Mouse (Mus musculus): ENCODE measurements around the gene Elmo2.
A peak's percentile ranks its signal among the peaks of the same experiment; 100 is the strongest.

Elmo2 gene

DNA sequence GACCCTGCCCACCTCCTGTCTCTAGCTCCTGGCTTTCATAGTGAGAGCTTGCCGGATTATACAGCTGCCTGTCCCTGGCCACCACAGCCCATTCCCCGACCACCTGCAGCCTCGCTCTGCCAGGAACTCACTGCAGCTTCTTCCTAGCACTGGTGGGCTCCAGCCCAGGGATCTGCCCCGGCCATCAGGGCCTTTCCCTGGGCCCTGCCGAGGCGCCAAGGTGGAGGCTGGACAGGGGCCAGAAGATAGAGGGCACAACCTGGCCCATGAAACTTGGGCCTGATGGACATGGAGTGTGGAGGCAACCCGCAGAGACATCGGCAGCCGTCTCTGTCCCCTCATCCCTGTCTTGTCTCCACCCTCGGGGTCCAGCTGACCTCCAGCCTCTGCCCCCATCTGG, 70.1 kb downstream of the Elmo2 start:
- DNase-seq (ENCODE audit: low spot score), result no peak

DNA sequence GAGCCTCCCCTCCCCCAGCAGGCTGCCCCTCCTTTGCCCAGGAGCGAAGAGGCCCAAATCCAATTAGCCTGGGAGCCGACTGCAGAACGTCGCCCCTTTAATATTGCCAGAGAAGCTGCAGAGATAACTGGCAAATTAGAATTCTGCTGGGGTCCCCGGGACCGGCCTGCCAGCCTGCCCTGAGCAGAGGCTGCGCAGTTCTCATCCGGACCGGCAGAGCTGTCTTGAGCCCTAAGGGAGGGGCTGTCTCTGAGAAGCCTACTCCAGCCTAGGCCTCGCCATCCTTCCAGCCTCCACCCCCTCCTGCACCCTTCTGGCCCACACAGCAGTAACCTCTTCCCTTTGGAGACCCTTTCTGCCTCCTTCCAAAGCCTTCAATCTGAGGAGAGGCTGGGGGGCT, 72.4 kb downstream of the Elmo2 start:
- no peak for DNase-seq (ENCODE audit: low spot score)

DNA sequence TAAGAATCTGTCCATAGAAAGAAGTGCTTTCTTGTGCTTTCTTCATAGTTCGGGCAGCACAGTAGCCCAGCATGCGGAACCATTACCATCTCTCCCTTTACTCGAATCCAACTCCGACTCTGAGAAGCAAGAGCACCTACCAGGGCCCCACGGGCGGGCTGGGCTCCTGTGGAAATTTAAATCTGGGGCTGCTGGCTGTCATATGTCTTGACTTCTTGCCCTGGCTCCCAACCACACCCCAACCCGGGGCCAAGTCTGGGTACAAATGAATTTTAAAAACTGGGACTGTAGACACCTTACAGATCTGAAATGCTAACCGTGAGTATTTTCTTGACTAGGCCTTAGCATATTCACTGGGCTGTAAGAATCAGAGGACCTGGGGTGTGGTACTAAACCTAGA, 73.0 kb downstream of the Elmo2 start:
- DNase-seq (ENCODE audit: low spot score), result no peak

DNA sequence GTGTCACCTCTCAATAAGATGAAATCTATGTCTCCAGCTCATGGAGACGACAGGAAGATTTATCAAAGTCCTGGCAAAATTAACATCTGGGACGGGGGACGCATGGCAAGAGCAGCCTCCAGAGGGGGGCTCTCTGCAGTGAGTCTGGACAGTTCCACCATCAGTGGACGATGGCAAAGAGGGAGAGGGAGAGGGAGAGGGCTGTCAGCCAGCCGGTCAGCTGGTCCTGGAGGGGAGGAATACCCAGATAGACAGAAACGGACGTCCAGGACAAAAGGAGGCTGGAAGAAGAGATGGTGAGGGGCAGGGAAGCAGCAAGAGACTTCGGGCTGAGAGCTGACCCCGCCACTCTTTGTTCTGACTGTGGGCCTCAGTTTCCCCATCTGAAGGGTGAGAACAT, 73.5 kb downstream of the Elmo2 start:
- no peak for DNase-seq (ENCODE audit: low spot score)

DNA sequence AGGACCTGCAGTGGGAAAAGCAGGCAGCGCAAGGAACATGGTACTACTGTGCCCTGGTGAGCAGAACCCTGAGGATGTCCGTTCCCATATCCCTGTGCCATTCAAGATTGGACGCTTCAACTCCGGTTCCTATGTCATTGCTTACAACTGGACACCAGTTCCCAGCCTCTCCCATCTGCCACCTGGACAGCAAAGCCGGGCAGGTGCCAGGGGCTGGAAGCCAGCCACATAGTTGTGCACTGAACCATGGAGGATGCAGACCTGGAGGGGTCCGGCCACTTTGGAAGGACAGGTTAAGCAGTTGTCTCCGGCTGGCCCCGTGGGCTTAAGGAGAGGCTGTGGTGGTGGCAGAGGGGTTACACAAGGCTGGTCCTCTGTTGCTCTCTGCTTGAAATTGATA, 73.9 kb downstream of the Elmo2 start:
- DNase-seq (ENCODE audit: low spot score), result no peak

DNA sequence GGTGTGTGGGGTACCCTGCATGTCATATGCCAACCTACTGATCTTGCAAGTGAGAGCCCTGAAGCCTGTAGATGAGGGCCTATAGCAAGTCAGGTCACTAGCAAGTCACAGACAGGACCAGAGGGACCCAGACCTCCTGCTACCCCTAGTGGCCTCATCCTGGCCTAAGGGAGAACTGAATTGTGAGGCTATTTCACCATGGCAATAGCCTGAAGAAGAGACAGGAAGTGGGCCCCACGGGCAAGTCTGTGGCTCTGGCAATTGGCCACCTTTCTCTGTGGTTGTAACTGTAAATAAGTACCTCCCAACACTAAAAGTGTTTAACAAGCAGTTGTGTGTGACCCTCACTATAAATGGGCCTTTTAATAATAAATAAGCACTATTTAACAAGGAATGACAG, 75.4 kb downstream of the Elmo2 start:
- no peak for DNase-seq (ENCODE audit: low spot score)

DNA sequence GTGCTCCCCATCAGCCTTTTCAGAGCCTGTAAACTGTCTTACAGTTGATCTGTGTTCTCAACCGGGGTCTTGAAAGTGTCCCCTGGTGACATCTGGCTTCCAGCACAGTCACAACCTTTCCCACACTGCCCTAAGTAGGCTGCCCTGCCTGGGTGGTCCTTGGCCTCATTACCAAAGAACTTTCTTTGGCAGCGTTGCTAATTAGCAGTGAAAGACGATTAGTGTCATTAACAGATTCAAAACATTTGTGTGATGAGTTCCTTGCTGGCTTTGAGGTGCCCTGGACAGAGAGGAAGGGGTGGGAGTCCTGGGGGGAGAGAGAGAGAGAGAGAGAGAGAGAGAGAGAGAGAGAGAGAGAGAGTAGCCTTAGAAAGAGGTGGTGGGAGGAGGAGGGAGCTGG, 77.3 kb downstream of the Elmo2 start:
- no peak for DNase-seq (ENCODE audit: low spot score)

DNA sequence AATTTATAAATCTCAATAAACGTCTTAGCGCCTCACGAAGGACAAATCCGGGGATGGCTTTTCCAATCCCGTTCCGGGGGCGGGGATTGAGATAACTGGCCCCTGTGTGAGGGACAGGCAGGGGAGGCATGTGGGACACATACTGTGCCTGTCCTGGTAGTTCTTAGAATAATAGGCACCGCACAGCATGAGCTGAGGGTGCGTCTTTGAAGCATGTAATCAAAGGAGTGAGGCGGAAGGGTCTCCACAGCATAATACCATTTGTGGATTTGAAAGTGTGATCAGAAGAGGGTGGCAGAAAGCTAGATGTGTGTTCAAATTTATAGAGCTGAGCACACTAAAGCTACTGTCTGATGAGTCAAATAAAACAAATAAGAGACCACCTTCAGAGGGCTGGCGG, 79.9 kb downstream of the Elmo2 start:
- no peak for DNase-seq (ENCODE audit: low spot score)

DNA sequence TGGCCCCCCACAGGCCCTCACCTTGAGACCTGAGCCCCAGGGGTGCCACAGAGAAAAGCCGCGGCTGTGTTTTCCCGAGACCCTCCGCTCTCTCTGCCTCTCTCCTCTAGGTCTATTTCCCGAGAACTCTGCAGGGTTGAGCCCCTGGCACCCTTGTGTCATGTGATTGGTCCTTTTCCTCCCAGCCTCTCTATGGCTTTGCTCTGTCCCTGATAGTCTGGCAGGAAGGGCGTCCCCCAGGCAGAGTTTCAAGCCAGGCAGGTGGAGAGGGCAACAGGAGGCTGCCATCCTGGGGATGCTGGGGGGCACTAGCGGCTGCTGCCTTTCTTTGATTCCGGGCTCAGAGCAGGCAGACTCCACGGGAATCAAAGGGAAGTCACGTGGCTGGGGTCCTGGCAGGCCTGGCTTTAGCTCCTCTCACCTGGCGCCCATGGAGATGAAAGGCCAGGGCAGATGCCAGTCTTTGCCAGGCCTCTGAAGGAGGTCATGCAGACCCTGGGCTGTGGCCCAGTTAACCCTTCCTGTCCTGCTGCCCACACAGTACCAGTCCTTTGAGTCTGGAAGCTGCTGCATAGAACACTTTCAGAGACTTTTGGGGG, 83.1 kb downstream of the Elmo2 start:
- DNase-seq (ENCODE audit: low spot score), result no peak

DNA sequence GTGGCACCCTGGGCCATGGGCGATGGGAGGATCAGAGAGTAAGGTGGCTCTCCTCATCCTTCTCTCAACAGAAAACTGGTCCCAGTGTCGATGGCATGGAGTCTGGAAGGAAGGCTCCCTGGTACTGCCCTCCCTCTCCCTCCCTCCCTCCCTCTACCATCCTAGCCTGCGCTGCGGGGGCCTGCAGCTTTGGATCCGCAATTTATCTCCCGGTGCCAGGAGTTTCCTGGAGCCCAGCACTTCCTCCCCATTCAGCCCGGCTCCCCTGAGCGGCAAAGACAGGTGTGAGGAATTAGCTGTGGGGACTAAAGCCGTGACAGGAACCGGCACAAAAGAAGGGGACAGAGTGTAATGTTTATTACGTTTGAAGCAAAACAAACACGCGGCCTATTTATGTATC, 83.7 kb downstream of the Elmo2 start:
- DNase-seq (ENCODE audit: low spot score), result no peak

DNA sequence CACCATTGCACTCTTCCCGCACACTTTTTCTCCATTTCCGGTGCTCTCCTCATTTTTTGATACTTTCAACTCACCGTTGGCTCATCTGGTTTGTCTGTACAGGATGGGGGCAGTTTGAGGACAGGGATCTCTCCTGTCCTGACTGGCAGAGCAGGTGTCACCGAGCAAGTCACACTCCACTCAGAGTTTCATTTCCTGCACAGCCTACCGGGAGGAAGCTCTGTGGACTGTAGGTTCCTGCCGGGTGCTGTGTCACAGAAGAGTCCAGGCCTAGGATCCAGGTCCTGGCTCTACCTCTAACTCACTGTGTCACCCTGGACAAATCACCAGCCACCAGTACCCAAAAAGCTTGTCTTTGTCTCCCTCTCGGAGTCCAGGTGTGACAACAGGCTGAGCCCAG, 84.5 kb downstream of the Elmo2 start:
- no peak for DNase-seq (ENCODE audit: low spot score)

DNA sequence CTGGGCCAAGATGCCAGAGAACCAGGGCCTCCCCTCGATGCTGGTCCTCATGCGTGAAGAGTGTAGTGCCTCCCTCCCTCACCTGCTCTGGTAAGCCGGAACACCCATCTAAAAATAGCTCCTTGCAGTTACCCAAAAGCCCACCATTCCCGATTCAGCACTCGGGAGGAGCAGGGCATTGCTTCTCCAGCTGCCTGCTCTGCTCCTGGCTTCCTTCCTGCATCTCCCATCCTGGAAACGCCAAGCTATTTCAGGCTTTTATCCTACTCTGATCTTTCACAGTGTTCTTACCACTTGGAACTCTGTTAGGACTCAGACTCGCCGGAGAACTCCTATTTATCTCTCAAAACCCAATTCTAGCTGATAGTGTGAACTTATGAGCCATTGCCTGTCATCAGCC, 85.9 kb downstream of the Elmo2 start:
- DNase-seq (ENCODE audit: low spot score), result no peak

DNA sequence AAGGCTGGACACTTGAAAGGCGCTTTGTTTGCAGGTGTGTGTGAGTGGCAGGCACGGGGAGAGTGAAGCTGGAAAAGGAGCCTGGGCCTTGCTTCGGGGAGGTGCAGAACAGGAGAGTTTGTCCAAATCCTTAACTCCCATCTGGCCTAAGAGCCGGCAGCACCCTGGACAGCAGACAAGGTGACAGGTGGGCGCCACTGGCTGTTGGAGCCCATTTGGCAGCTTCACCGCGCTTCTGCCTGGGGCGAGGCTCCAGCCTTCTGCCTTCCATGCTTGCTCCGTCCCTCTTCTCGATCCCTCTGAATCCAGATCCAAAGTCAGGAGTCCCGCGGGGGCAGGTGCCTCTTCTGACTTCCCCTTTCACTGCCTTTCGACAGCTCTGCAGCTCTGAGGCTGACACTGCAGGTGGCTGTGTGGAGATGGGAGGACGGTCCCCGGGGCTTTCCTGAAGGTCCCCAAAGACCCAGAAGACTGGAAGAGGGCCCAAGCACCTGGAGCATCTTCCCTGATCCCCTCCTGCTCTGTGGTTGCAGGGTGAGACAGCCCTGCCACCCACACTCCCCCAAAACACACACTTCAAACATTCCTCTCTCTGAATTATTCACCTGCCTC, 86.6 kb downstream of the Elmo2 start:
- no peak for DNase-seq (ENCODE audit: low spot score)

DNA sequence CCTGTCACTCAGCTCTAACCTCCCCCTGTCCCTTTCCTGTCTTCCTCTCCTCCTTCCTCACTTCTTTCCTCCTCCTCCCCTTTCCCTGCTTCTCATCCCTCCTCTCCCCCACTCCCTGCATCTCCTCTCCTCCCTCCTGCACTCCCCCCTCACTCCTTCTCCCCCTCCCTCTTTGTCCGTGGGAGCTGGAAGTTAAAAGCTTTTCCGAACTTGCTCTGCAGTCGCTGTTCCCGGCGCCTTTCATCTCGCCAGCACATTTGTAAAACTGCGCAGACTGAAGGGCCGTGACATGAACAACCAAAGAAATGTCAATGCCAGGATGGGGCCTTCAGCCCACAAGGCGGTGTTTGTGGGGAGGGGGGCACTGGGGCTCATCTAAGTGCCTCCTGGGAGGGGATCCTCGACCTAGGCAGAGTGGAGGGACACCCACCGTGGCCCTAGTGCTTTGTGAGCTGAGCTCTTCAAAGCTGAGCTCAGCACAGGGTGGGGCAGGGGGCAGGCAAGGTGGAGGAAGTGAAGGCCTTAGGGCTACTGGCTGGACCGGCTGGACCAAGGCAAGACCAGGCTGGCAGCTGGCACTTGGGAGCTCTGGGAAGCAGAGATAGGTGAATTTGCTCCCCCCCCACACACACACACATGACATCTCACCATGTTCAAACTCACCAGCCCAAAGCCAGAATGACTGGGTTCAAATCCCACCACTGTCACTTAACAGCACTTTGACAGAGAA, 87.7 kb downstream of the Elmo2 start:
- DNase-seq (ENCODE audit: low spot score), result peak; percentile 41

Data from embryo, embryonic 10.5 days (tissue).